Mouse (Mus musculus) E14TG2a.4 (cell line): ENCODE measurements around the gene Ooep.

Experiments used
- CTCF ChIP-seq: conservative IDR thresholded peaks from 2 replicates; pipeline ENCODE4 v1.5.1; 2014; ENCODE audit warnings: low read length
- POU5F1 ChIP-seq: IDR thresholded peaks from 2 replicates; pipeline ENCODE4 v1.6.1; 2014; ENCODE audit warnings: low read length, borderline replicate concordance

DNA sequence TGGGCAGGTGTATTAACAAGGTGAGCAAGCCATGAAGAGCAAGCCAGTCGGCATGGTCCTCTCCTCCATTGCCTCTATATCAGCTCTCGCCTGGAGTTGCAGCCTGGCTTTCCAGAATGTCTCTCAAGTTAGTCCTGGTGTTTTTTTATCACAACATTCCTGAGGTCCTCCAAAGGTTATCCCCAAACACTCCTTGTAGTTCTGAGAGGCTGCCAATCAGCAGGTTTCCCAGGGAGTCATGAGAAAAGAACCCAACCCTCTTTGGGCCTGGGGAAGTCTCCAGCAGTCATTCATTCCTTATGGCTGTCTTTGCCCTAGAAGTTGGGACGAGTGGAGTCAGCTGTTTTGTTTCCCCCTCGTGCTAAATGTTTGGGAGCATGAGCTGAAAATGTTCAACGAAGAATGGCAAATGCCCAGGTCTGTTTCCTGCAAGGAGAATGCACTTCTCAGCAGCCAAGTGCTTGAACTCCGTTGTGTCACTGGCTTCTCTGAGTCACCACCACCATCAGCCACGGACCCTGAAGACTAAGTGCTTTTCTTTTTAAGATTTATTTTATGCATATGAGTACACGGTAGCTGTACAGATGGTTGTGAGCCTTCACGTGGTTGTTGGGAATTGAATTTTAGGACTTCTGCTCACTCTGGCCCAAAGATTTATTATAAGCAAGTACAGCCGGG is 5.6 kb downstream of the Ooep start:
- TF ChIP-seq CTCF = no peak
- no peak for TF ChIP-seq POU5F1
